Mouse (Mus musculus) CD4-positive naive resting alpha-beta T cell, adult 57 days (primary cell): Measurements from ENCODE around the gene Gm3127. TPM values are rescaled to one million over a fixed set of nuclear protein-coding genes. Genes with fewer than 3 reads are reported as not detected.

Source experiments
- total RNA-seq: library from RNA; stranded (reverse); gene quantifications from one replicate; pipeline ENCODE4 v1.2.4, GENCODE M21; 2023

The Gm3127 gene
- not detected for total RNA-seq

GRCm38 (mm10) chr14:4164730-4165129 is at the start of gene Gm3127:
Gene Gm3127, plus strand, starts transcription at chr14:4165030.

GRCm38 (mm10) chr14:4182491-4183210 is 17.8 kb downstream of the Gm3127 start, which contains the start of gene Gm2974:
Gene Gm2974, plus strand, starts transcription at chr14:4182576.

Other genes with a start within 250 kb of the Gm3127 start
- not detected for gene Gm3029, start 233.3 kb upstream of the Gm3127 start, total RNA-seq
- gene Gm3095, start 201.5 kb upstream of the Gm3127 start, total RNA-seq: not detected
- gene Gm3099, start 166.6 kb upstream of the Gm3127 start, total RNA-seq: not detected
- not detected for gene Gm5796, start 141.1 kb upstream of the Gm3127 start, total RNA-seq
- not detected for gene Gm3115, start 80.9 kb upstream of the Gm3127 start, total RNA-seq
- not detected for gene Gm8108, start 54.5 kb upstream of the Gm3127 start, total RNA-seq
- gene Gm2974, start 17.5 kb downstream of the Gm3127 start, total RNA-seq: not detected
- not detected for gene Gm3138, start 84.6 kb downstream of the Gm3127 start, total RNA-seq
- gene Gm3149, start 152.3 kb downstream of the Gm3127 start, total RNA-seq: not detected
- gene 2610042L04Rik, start 169.7 kb downstream of the Gm3127 start, total RNA-seq: not detected
- gene Gm3159, start 232.5 kb downstream of the Gm3127 start, total RNA-seq: not detected